Mouse (Mus musculus) adrenal gland, adult 8-10 months (tissue): ENCODE data around the gene Pdzk1ip1. TPM values are rescaled to one million over a fixed set of nuclear protein-coding genes. Genes with fewer than 3 reads are reported as not detected.

Experiments
- DNase-seq: peaks from one replicate; pipeline ENCODE4 v3.0.0; 2022
- total RNA-seq, 4 experiments: library from RNA; stranded (reverse); gene quantifications; 2 replicates each; pipeline ENCODE4 v1.2.4; 2022

Pdzk1ip1 gene
- 1 to 10 TPM in 2 of 4 experiments, under 1 TPM in 1, not detected in 1; 0.37 to 1.1 (median 1.0) TPM for total RNA-seq

DNA sequence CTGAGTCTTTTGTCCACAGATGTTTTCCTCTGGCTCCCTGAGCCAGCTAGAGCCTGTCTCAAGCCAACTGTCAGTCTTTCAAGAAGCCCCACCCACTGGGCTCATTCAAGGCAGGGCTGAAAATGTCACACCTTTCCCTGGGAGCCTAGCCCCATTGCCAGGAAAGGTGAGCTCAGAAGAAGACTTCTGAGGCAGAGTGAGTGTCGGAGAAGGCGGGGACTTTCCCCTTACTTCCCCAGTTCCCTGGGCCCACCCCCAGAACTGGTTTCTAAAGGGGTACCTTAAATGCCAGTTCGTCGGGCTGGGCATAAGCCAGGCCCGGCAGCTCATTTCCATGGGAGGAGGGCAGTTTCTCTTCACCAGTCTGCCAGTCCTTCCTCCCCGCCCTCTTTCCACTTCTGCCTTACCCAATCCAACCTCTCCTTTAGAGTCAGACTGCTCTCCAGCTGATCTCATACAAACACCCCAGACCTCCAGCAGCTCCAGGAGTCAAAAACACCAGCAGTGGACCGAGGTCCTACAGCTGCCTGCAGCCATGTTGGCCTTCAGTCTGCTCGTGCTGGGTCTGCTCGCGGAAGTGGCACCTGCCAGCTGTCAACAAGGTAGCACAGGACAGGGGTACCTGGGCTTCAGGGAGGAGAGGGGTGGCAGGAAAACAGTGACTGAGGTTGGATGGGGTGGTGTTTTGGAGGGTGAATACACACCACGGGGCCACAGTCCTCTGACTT, at the start of gene Pdzk1ip1:
Pdzk1ip1 (plus strand) TSS at position 98 of the 728 bp plus-strand sequence.
- no peak for DNase-seq

- DNase-seq, result no peak
These were observed 42.9 kb upstream of the Pdzk1ip1 start for GRCm38 (mm10) chr4:115045621-115046020.

- peak; percentile 21 for DNase-seq
These were observed 40.8 kb upstream of the Pdzk1ip1 start for GRCm38 (mm10) chr4:115047750-115048149.

DNA sequence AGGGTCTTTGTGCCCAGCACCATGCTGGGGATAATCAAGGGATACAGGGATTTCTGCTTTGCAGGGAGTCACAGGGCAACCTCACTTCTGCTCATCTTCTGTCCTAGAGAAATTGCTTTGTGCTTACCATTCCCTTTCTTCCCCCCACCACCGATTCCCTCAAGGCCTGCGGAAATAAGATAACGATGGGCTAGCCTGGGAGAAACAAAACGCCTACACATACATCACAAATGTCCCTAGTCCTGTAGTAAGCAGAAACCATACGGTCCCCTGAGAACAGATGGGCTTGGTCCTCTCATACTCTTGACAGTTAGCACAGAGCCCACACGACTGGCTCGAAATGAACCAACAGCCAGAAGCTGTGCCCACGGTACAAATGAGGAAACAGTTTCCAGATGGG, 40.3 kb upstream of the Pdzk1ip1 start:
- DNase-seq, result no peak

- no peak for DNase-seq
These were observed 37.3 kb upstream of the Pdzk1ip1 start for GRCm38 (mm10) chr4:115051245-115051644.

- DNase-seq, result peak; percentile 64
These were observed 36.0 kb upstream of the Pdzk1ip1 start for GRCm38 (mm10) chr4:115052343-115053005.

- DNase-seq, result no peak
These were observed 33.5 kb upstream of the Pdzk1ip1 start for GRCm38 (mm10) chr4:115055044-115055443.

DNA sequence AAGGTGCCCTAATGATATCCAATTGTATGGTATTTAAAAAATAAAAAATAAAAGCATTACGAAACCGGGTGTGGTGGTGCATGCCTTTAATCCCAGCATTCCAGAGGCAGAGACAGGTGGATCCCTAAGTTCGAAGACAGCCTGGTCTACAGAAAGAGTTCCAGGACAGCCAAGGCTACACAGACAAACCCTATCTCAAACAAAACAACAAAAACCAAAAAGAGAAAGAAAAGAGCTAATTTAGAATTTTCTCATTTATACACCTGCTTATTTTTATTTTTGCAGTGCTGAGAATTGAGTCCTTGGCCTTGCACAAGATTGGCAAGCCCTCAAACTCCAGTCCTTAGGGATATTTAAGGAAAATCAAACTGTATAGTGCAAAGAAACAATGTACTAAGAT, 32.8 kb upstream of the Pdzk1ip1 start:
- no peak for DNase-seq

DNA sequence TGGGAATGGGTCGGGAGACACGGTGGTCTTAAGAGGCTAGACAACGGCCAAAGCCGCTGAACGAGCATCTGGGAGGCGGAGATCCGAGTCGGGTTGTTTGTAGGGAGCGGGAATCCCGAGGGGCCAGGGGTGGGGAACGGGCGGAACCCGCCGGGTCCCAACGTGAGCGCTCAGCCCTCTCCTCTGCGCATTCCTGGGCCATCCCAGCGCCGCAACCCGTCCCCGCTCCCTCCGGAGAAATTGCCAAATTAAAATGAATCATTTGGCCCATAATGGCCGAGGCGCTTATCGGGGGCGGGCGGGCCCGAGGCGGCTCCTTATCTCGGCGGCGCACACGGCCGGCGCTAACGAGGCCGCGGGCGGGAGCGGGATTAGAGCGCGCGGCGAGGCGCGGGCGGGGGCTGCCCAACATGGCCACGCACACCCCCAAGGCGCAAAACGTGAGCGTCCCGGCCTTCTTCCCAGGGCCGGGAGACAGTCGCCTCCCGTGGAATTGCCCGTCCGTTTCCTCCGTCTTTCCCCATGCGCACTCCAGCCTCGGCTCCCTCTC, 32.1 kb upstream of the Pdzk1ip1 start, which contains the start of gene Tal1:
Tal1 (plus strand) TSS at position 56 of the 550 bp plus-strand sequence.
- DNase-seq, result no peak

DNA sequence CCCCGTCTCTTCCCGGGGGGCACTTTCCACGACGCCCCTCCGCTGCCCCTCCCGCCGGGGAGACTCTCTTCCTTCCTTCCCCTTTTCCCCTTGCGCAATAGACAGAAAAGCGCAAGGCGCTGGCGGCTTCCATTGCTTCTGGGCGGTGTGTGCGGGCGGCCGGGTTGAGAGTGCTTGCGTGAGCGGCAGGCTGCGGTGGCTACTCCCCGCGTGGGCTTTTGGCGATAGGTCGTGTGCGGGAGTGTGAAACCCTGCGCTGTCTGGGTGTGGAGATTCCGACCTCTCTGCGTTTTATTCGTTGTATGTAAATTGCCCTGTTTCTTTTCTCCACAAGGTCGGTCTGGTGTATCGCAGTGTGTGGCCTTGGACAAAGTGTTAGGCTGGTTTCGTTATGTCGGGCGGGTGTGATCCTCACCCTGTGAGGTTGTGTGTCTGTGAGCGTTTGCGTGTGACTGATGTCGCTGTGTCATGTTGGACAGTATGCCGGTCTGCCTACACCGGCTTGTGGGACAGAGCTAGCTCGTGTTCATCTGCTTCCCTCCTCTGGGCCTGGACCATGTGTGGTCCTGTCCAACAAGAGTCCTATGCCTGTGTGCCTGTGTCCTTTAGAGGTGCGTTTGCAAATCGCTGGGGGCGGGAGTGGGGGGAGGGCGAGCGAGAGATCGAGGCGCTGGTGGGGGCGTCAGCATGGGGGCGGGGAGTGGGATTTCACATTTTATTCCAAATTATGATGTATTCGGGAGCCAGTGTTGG, 31.4 kb upstream of the Pdzk1ip1 start:
- peak; percentile 37 for DNase-seq

GRCm38 (mm10) chr4:115057674-115058316, 30.7 kb upstream of the Pdzk1ip1 start:
- DNase-seq, result no peak

GRCm38 (mm10) chr4:115058317-115058761, 30.2 kb upstream of the Pdzk1ip1 start:
- DNase-seq, result no peak

DNA sequence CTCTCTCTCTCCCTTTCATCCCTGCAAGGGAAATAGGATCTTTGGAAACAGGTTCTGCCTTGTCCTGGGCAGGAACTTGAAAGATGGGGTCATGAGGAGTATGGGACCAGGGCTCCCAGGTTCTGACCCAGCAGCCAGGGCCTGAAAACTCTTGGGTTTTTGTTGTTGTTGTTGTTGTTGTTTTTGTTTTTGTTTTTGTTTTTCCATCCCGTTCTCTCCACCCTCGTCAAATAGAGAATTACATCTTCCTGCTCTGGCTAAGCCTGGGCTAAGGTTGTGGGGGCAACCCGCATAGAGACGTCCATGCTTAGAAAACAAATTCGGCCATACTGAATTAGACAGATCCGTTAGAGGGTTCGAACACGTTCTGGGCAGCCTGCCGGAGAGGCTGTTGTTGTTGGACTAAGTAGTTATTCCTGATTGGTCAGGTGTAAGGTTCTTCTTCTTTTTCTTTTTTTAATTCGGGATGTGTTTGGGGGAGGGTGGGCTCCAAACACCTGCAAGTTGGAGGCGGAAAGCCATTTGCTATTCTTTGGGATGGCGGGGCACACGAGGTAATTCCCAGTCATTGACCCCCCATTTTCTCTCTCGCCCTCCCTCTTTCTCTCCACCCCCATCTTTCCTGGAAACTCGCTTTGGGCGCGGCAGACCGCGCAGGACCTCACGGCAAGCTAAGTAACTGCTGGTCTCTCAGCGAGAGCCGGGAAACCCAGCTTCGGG, 29.5 kb upstream of the Pdzk1ip1 start:
- no peak for DNase-seq

- no peak for DNase-seq
These were observed 28.6 kb upstream of the Pdzk1ip1 start for GRCm38 (mm10) chr4:115059871-115060270.

DNA sequence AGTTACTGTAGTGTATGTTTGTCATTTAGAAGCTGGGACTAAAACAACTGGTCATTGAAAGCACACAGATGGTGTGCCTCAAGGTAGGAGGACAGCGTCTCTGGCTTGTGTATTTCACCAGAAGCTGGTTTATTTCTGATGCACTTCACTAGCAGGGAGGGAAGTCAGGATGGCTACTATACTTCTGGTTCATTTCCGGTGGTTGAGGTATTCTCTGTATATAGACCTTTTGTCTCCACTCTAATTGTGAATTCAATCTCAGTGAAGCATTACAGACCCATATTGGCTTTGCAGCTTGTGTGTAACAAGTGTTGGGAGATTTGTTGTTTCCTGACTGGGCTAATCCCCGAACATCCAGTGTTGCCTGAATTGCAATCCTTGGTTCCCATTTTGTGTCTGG, 27.8 kb upstream of the Pdzk1ip1 start:
- DNase-seq, result no peak

DNA sequence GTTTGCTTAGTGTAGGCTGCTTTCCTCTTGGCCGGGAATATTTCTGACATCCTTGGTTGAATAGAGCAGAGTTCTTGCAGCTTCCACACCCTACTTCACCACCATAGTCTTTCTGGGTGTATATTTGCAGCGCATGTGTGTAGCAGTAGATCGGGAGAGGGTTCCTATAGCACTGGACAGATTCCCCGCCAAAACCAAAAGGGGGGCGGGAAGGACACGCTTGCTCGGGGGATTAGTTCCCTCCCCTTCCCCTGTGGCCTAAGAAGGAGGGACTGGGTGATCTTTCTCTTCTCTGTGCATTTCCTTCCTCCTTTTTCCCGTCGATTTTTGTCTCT, 26.0 kb upstream of the Pdzk1ip1 start:
- DNase-seq, result no peak

DNA sequence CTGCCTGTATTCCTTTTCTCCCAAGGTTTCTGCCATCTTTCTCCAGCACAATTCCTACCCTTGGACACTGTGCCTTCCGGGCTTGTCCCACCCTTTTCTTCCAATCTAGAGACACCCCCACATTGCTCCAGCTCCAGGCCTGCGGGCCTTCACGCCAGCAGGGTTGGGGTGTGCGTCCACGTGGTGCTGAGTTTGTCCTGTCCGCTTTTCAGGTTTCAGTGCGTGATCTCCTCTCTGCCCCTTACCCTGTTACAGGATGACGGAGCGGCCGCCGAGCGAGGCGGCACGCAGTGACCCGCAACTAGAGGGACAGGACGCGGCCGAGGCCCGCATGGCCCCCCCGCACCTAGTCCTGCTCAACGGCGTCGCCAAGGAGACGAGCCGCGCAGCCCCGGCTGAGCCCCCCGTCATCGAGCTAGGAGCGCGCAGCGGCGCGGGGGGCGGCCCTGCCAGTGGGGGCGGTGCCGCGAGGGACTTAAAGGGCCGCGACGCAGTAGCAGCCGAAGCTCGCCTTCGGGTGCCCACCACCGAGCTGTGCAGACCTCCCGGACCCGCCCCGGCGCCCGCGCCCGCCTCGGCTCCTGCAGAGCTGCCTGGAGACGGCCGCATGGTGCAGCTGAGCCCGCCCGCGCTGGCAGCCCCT, 25.5 kb upstream of the Pdzk1ip1 start:
- DNase-seq, result no peak

DNA sequence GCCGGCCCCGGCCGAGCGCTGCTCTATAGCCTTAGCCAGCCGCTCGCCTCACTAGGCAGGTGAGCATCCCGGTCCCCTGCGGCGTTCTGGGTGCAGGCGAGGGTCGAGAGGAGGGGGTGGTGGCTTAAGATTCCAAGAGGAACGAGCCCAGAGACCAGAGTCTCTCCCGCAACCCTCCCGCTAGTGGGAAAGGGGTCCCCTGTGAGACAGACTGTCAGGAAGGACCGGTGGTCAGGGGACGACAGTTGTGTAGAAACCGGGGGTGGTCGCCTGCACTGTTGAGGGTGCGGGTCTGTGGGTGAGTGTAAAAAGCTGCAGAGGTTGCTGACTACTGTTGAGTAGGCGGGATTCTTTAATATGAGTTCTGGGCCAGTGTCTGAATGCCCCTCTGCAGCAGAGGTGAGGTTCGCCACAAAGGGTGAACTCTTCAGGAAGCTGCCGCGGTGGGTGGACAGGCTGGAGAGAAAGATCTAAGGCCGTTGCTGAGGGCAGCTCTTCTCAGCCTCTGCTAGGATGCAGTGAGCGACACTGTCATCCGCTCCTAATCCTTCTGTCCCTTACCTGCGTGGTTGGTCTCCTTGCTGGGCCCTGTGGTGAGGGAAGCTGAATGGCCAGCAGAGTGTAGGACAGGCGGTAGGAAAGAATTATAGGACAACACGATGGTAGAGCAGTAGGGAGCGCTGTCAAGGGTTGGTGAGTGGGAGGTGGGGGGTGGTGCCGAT, 24.8 kb upstream of the Pdzk1ip1 start:
- DNase-seq, result no peak

- no peak for DNase-seq
These were observed 16.8 kb upstream of the Pdzk1ip1 start for GRCm38 (mm10) chr4:115071668-115072067.

- no peak for DNase-seq
These were observed 13.7 kb upstream of the Pdzk1ip1 start for GRCm38 (mm10) chr4:115074789-115075188.
